Mouse (Mus musculus) kidney, postnatal 4 days (tissue): ENCODE measurements at regions not wholly inside any gene's neighbourhood (a gene's known extent, or its start where the extent isn't known, plus 50 kb on each side); places are given as distances from the start of the nearest gene placed in this dataset.

Experiments
- DNase-seq, 2 experiments: peaks; one replicate each; pipeline ENCODE4 v3.0.0; 2021; ENCODE audit warnings: mixed read lengths in 2 of 2

- DNase-seq, result peak; percentile 6 to 28
Observed at GRCm38 (mm10) chr15:62397009-62397408, 1448.0 kb downstream of the Gsdmc2 start.

- DNase-seq, result no peak
Observed at GRCm38 (mm10) chr15:62395377-62395776, 1449.6 kb downstream of the Gsdmc2 start.

- DNase-seq, result no peak
Observed at GRCm38 (mm10) chr15:62393416-62393815, 1451.6 kb downstream of the Gsdmc2 start.

GRCm38 (mm10) chr15:62392839-62393238 lies 1452.1 kb downstream of the Gsdmc2 start:
- no peak for DNase-seq

- DNase-seq, result peak in 1 of 2 experiments; percentile 6
Observed at GRCm38 (mm10) chr15:62392381-62392780, 1452.6 kb downstream of the Gsdmc2 start.

- DNase-seq, result no peak
Observed at GRCm38 (mm10) chr15:62389431-62390105, 1455.4 kb downstream of the Gsdmc2 start.

GRCm38 (mm10) chr15:62382233-62382632 lies 1459.4 kb upstream of the A1bg start:
- no peak for DNase-seq

GRCm38 (mm10) chr15:62374641-62375040 lies 1451.8 kb upstream of the A1bg start:
- no peak for DNase-seq

GRCm38 (mm10) chr15:62361171-62361570 lies 1438.4 kb upstream of the A1bg start:
- DNase-seq, result no peak

- DNase-seq, result no peak
Observed at GRCm38 (mm10) chr15:62358338-62359239, 1435.8 kb upstream of the A1bg start.

- no peak for DNase-seq
Observed at GRCm38 (mm10) chr15:62353786-62354185, 1431.0 kb upstream of the A1bg start.

GRCm38 (mm10) chr15:62350862-62351757 lies 1428.3 kb upstream of the A1bg start:
- DNase-seq, result no peak

- no peak for DNase-seq
Observed at GRCm38 (mm10) chr15:62349981-62350380, 1427.2 kb upstream of the A1bg start.

- DNase-seq, result no peak
Observed at GRCm38 (mm10) chr15:62348956-62349355, 1426.1 kb upstream of the A1bg start.

GRCm38 (mm10) chr15:62347697-62348096 lies 1424.9 kb upstream of the A1bg start:
- DNase-seq, result no peak

- no peak for DNase-seq
Observed at GRCm38 (mm10) chr15:62345893-62346292, 1423.1 kb upstream of the A1bg start.

GRCm38 (mm10) chr15:62336454-62337284 lies 1413.9 kb upstream of the A1bg start:
- no peak for DNase-seq

GRCm38 (mm10) chr15:62334256-62335009 lies 1411.6 kb upstream of the A1bg start:
- DNase-seq, result no peak

GRCm38 (mm10) chr15:62332129-62332528 lies 1409.3 kb upstream of the A1bg start:
- peak; percentile 5 to 23 for DNase-seq

GRCm38 (mm10) chr15:62331138-62331800 lies 1408.5 kb upstream of the A1bg start:
- DNase-seq, result peak; percentile 8 to 29

GRCm38 (mm10) chr15:62328920-62329319 lies 1406.1 kb upstream of the A1bg start:
- peak; percentile 4 to 13 for DNase-seq
